Mouse (Mus musculus) left cerebral cortex, postnatal 14 days (tissue): ENCODE measurements around the gene Wfdc6b. TPM values are rescaled to one million over a fixed set of nuclear protein-coding genes. Genes with fewer than 3 reads are reported as not detected.
"Not testable (repeated sequence)": the region's sequence is repeated elsewhere in the genome, so short reads cannot be mapped to it uniquely, and the experiment has no call there.

Experiments used
- DNase-seq, 2 experiments: peaks; one replicate each; pipeline ENCODE4 v3.0.0; 2021 to 2022; ENCODE audit warnings: low spot score in 2 of 2, mixed read lengths in 1 of 2
- intact Hi-C: fragments of 180-260 bp; cut with DNase I; formaldehyde crosslinking; loops from one replicate; pipeline ENCODE4 v1.15.1; 2025
- long read RNA-seq, 2 experiments: library from polyadenylated mRNA; stranded (forward); transcript quantifications; one replicate each; pipeline ENCODE4 v2.0.0; 2021
- total RNA-seq, 2 experiments: library from RNA; stranded (reverse); gene quantifications; 2 replicates each; pipeline ENCODE4 v1.2.3; 2021

Wfdc6b gene
- total RNA-seq, result not detected
- long read RNA-seq, experiment 1, result 0 reads
- long read RNA-seq, experiment 2, result 0 reads

GRCm38 (mm10) chr2:164613471-164613870, at the start of gene Wfdc6b, which contains the start of gene Wfdc8:
Wfdc6b (plus strand) TSS chr2:164613522.
Wfdc8 (minus strand) TSS chr2:164613626.
- DNase-seq, intact Hi-C loops: not testable (repeated sequence)

- intact Hi-C loops, result loop anchor here (5.0 to 10.0 kb wide), 3 partner anchors 47 to 147 kb away; partner anchors contain the start of gene Sys1
- DNase-seq, result no peak
Observed at GRCm38 (mm10) chr2:164564346-164564745, 49.0 kb upstream of the Wfdc6b start.

GRCm38 (mm10) chr2:164566997-164567396, 46.3 kb upstream of the Wfdc6b start:
- DNase-seq, result no peak
- intact Hi-C loops, result loop anchor here (10.0 kb wide), 1 partner anchor 112 kb away; the partner anchor contains the start of gene Sys1

GRCm38 (mm10) chr2:164567460-164567859, 45.9 kb upstream of the Wfdc6b start:
- DNase-seq, result no peak
- intact Hi-C loops, result loop anchor here (10.0 kb wide), 1 partner anchor 113 kb away; the partner anchor contains the start of gene Sys1

GRCm38 (mm10) chr2:164573359-164573758, 40.0 kb upstream of the Wfdc6b start, which contains the start of gene Spint3:
Spint3 (minus strand) TSS chr2:164573459.
- DNase-seq, intact Hi-C loops: not testable (repeated sequence)

GRCm38 (mm10) chr2:164585025-164585725, 28.1 kb upstream of the Wfdc6b start, which contains the start of gene Wfdc6a:
Wfdc6a (minus strand) TSS chr2:164585447.
- DNase-seq, intact Hi-C loops: not testable (repeated sequence)

- peak; percentile 43 to 47 for DNase-seq
- intact Hi-C loops, result loop anchor here (2.0 kb wide), 1 partner anchor 133 kb away; no protein-coding TSS in a partner anchor
Observed at GRCm38 (mm10) chr2:164592014-164592413, 21.3 kb upstream of the Wfdc6b start.

GRCm38 (mm10) chr2:164593494-164593893, 19.8 kb upstream of the Wfdc6b start, which contains the start of gene Eppin:
Eppin (minus strand) TSS chr2:164593594.
- no peak for DNase-seq
- intact Hi-C loops, result loop anchor here (2.0 kb wide), 1 partner anchor 131 kb away; no protein-coding TSS in a partner anchor

GRCm38 (mm10) chr2:164600179-164600578, 13.1 kb upstream of the Wfdc6b start:
- DNase-seq, result no peak
- intact Hi-C loops, result no loop called here

GRCm38 (mm10) chr2:164603482-164603881, 9.8 kb upstream of the Wfdc6b start:
- DNase-seq, result no peak
- intact Hi-C loops, result no loop called here

GRCm38 (mm10) chr2:164604411-164604810, 8.9 kb upstream of the Wfdc6b start:
- intact Hi-C loops, result no loop called here
- DNase-seq, result no peak

- no peak for DNase-seq
- intact Hi-C loops, result no loop called here
Observed at GRCm38 (mm10) chr2:164608781-164609180, 4.5 kb upstream of the Wfdc6b start.

- intact Hi-C loops, result no loop called here
- DNase-seq, result no peak
Observed at GRCm38 (mm10) chr2:164615386-164615785, 2.1 kb downstream of the Wfdc6b start.

GRCm38 (mm10) chr2:164619050-164619449, 5.7 kb downstream of the Wfdc6b start:
- DNase-seq, result no peak
- intact Hi-C loops, result no loop called here

- no peak for DNase-seq
- intact Hi-C loops, result no loop called here
Observed at GRCm38 (mm10) chr2:164621775-164622174, 8.5 kb downstream of the Wfdc6b start.

GRCm38 (mm10) chr2:164635266-164635665, 21.9 kb downstream of the Wfdc6b start:
- intact Hi-C loops, result no loop called here
- no peak for DNase-seq

- no peak for DNase-seq
- intact Hi-C loops, result no loop called here
Observed at GRCm38 (mm10) chr2:164638696-164639095, 25.4 kb downstream of the Wfdc6b start, which contains the start of gene Wfdc16. Wfdc16 (minus strand) TSS chr2:164638796.

- intact Hi-C loops, result no loop called here
- DNase-seq, result peak in 1 of 2 experiments; percentile 14
Observed at GRCm38 (mm10) chr2:164641129-164641528, 27.8 kb downstream of the Wfdc6b start.

- intact Hi-C loops, result no loop called here
- DNase-seq, result peak; percentile 14 to 22
Observed at GRCm38 (mm10) chr2:164641881-164642673, 28.8 kb downstream of the Wfdc6b start.

- DNase-seq, result peak; percentile 15 to 25
- intact Hi-C loops, result no loop called here
Observed at GRCm38 (mm10) chr2:164655858-164656257, 42.5 kb downstream of the Wfdc6b start, which contains the start of gene Wfdc10. Wfdc10 (plus strand) TSS chr2:164656046.
